Mouse (Mus musculus) lung, postnatal 0 days (tissue): ENCODE results near the gene Cd19. TPM values are rescaled to one million over a fixed set of nuclear protein-coding genes. Genes with fewer than 3 reads are reported as not detected.

Experiments
- ATAC-seq: fragments of 200-750 bp; cut with Nextera tagmentation; 2 replicates; pipeline ENCODE4 v1.8.0; 2017; ENCODE audit warnings: moderate library complexity
- DNase-seq: peaks from one replicate; pipeline ENCODE4 v3.0.0-alpha.2; 2016; ENCODE audit warnings: low spot score
- H3K27ac ChIP-seq: fragments of 300-500 bp; sonication (generic); 2 replicates; pipeline ENCODE4 v1.5.1; 2014; ENCODE audit warnings: antibody characterized with exemption, mild to moderate bottlenecking, low read length, mixed read lengths
- H3K27me3 ChIP-seq: fragments of 300-500 bp; sonication (generic); replicated peaks from 2 replicates; pipeline ENCODE4 v1.6.1; 2014; ENCODE audit warnings: low read length, mixed read lengths; ENCODE audit not compliant: insufficient read depth
- H3K36me3 ChIP-seq: fragments of 300-500 bp; sonication (generic); 2 replicates; pipeline ENCODE4 v1.6.1; 2014; ENCODE audit warnings: low read length, mixed read lengths; ENCODE audit not compliant: insufficient read depth
- H3K4me1 ChIP-seq: fragments of 300-500 bp; sonication (generic); 2 replicates; pipeline ENCODE4 v1.6.1; 2014; ENCODE audit warnings: antibody characterized with exemption, low read depth, low read length, mixed read lengths; ENCODE audit not compliant: insufficient read depth
- H3K4me2 ChIP-seq: fragments of 300-500 bp; sonication (generic); replicated peaks from 2 replicates; pipeline ENCODE4 v1.6.1; 2014; ENCODE audit warnings: low read depth, mild to moderate bottlenecking, low read length, moderate library complexity, mixed read lengths
- H3K4me3 ChIP-seq: fragments of 300-500 bp; sonication (generic); 2 replicates; pipeline ENCODE4 v1.5.1; 2014; ENCODE audit warnings: low read depth, low read length
- H3K9ac ChIP-seq: fragments of 300-500 bp; sonication (generic); replicated peaks from 2 replicates; pipeline ENCODE4 v1.6.1; 2014; ENCODE audit warnings: low read depth, mild to moderate bottlenecking
- H3K9me3 ChIP-seq: fragments of 300-500 bp; sonication (generic); 2 replicates; pipeline ENCODE4 v1.6.1; 2016; ENCODE audit warnings: low read length, mixed read lengths
- CTCF ChIP-seq: IDR thresholded peaks from 2 replicates; pipeline ENCODE4 v1.5.1; 2016; ENCODE audit warnings: antibody characterized with exemption, mild to moderate bottlenecking
- EP300 ChIP-seq: IDR thresholded peaks from 2 replicates; pipeline ENCODE4 v1.6.1; 2016; ENCODE audit warnings: antibody characterized with exemption, mild to moderate bottlenecking, control low read depth
- WGBS: fragments of 180-500 bp; shearing (Covaris S2); extraction: QIAGEN DNeasy Blood & Tissue Kit; methylation state at CpG from one replicate; pipeline ENCODE4 v1.1.7; 2014; 5-methylcytosine and 5-hydroxymethylcytosine counted together
- microRNA-seq: library from miRNA; unstranded; fragments of <30 nt; microRNA quantifications from one replicate; pipeline ENCODE4, GENCODE M21; 2016
- polyA plus RNA-seq: library from polyadenylated mRNA; unstranded; fragments of >200 nt; fragmentation: Nextera tagmentation; extraction: Ambion mirVana; gene quantifications from 2 replicates; pipeline ENCODE4 v1.2.1, GENCODE M21; 2015

The Cd19 gene
- polyA plus RNA-seq, 1 experiment from 2014 or later: 0.57 TPM

DNA sequence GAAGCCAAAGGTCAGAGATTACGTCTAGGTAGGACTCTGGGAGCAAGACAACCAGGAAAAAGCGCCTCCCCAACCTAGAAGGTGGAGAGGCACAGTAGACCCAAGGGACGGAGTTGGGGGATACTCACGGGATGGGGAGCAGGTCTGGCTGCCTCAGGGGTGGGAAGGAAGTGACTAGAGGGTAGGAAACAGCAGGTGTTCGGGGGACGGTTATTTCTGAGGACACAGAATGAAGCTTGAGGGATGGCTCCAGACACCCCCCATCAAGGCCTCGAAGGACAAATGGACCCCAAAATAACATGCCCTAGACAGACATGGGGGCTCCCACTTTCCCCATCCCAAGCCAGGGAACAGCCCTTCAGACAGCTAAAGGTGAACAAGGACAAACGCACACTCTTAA lies 46.3 kb downstream of the Cd19 start:
- Histone ChIP-seq H3K36me3 (peaks cover 17% of the 10 kb centered on the region; the same call in 1 of the 2 replicates), H3K9me3 (no peaks in the 10 kb centered on the region), H3K4me2 (no peak overlapping the region), H3K9ac (no peak overlapping the region), H3K27ac (no peak overlapping the region), H3K4me3 (no peak overlapping the region), H3K4me1 (no peaks in the 10 kb centered on the region), H3K27me3 (no peaks in the 10 kb centered on the region)
- no peak for ATAC-seq
- TF ChIP-seq EP300 (no peak), CTCF (no peak)
- WGBS: 81% methylated on average over 8 of the region's 8 CpGs
- no peak for DNase-seq

DNA sequence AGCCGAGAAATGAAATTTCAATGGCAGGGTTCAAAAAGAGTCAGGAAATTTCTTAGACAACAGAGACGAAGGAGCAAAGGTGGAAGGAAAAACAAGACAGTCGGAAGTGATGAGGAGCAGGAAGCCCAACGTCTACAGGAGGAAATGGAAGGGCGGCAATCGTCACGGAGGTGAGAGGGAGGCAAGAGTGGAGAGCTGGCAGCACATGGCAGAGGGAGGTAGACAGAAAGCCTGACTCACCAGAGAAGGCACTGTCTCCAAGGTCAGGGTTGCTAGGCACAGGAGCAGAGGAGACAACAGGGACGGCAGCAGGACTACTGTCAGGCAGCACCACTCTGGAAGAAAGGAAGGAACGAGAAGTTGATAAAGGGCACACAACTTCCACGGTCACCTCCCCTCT lies 47.1 kb downstream of the Cd19 start:
- Histone ChIP-seq H3K9me3 (no peaks in the 10 kb centered on the region), H3K4me3 (no peak overlapping the region), H3K27ac (no peak overlapping the region), H3K4me1 (no peaks in the 10 kb centered on the region), H3K36me3 (peaks cover 16% of the 10 kb centered on the region; the same call in 1 of the 2 replicates), H3K9ac (no peak overlapping the region), H3K27me3 (no peaks in the 10 kb centered on the region), H3K4me2 (no peak overlapping the region)
- no peak for TF ChIP-seq EP300
- no peak for TF ChIP-seq CTCF
- DNase-seq (no peak), ATAC-seq (no peak)
- WGBS: 81% methylated on average over 10 of the region's 10 CpGs

DNA sequence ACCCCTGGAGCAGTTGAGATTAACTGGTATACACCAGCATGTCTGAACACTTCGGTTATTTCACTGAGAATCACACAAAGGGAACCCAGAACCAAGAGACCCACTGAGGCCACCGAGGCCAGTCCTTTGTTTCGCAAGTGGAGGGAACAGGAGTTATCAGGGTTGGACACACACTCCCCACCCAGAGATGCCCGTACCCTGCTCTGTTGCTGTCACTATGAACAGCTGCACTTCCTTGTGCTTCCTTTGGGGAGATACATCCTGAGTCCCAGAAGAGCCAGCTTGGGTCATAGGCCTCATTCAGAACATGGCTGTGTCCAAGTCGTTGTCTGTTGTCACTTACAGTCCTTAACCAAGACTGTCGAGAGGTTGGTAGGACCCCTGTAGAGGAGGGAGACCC lies 51.7 kb downstream of the Cd19 start:
- DNase-seq: no peak
- no peaks in the 10 kb centered on the region for H3K9me3 ChIP-seq
- H3K27ac ChIP-seq: no peak overlapping the region
- no peak for ATAC-seq
- H3K27me3 ChIP-seq: no peaks in the 10 kb centered on the region
- no peaks in the 10 kb centered on the region for H3K4me1 ChIP-seq
- H3K4me3 ChIP-seq: no peak overlapping the region
- no peak for TF ChIP-seq CTCF
- TF ChIP-seq EP300: no peak
- no peak overlapping the region for H3K4me2 ChIP-seq
- no peak overlapping the region for H3K9ac ChIP-seq
- H3K36me3 ChIP-seq: no peaks in the 10 kb centered on the region
- 74% methylated on average over 6 of the region's 6 CpGs for WGBS

DNA sequence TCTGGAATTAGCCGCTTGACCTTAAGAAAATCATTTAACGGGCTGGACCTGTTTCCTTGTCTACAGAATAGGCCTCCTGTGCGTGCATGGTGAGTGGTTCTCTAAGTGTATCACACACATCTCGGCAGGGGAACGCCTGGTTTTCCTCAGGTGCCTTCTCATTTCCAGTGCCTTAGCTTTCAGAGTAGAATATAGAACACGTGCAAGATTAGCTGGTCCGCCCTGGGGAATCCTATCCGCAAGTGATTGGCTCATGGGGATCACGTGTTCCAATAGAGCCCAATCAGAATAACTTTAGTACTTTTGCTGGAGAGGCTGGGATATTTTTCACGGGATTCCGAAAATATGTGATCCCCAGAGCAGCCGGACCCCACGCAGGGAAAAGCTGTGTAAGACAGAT lies 55.6 kb downstream of the Cd19 start:
- Histone ChIP-seq H3K36me3 (no peaks in the 10 kb centered on the region), H3K4me3 (no peak overlapping the region), H3K4me1 (no peaks in the 10 kb centered on the region), H3K27me3 (no peaks in the 10 kb centered on the region), H3K9ac (no peak overlapping the region), H3K27ac (no peak overlapping the region), H3K9me3 (no peaks in the 10 kb centered on the region), H3K4me2 (no peak overlapping the region)
- TF ChIP-seq EP300 (no peak), CTCF (no peak)
- WGBS: 68% methylated on average over 13 of the region's 13 CpGs
- ATAC-seq (no peak), DNase-seq (peak; percentile 25)

Small RNA genes within 50 kb of the gene (microRNA-seq; reads per million reads assigned to microRNA genes)
- gene Mir7058: not detected

Other genes with a start within 250 kb of the Cd19 start
- gene Xpo6, start 214.4 kb downstream of the Cd19 start, polyA plus RNA-seq: 19.7 and 20.8 TPM in 2 replicates
- 5.5 and 5.7 TPM in 2 replicates for gene Sbk1, start 142.3 kb downstream of the Cd19 start, polyA plus RNA-seq
- gene Lat, start 45.3 kb downstream of the Cd19 start, polyA plus RNA-seq: 1.6 and 1.7 TPM in 2 replicates
- gene Spns1, start 37.4 kb downstream of the Cd19 start, polyA plus RNA-seq: 50.3 and 53.7 TPM in 2 replicates
- 1.5 and 2.0 TPM in 2 replicates for gene Nfatc2ip, start 18.2 kb downstream of the Cd19 start, polyA plus RNA-seq
- gene Rabep2, start 13.9 kb upstream of the Cd19 start, polyA plus RNA-seq: 27.3 and 28.3 TPM in 2 replicates
- gene Atp2a1, start 48.2 kb upstream of the Cd19 start, polyA plus RNA-seq: 0.14 and 0.29 TPM in 2 replicates
- 25.6 and 28.6 TPM in 2 replicates for gene Sh2b1, start 60.5 kb upstream of the Cd19 start, polyA plus RNA-seq
- gene Tufm, start 72.5 kb upstream of the Cd19 start, polyA plus RNA-seq: 47.3 and 49.7 TPM in 2 replicates
- 22.1 and 24.5 TPM in 2 replicates for gene Atxn2l, start 88.5 kb upstream of the Cd19 start, polyA plus RNA-seq
- gene Eif3c, start 151.5 kb upstream of the Cd19 start, polyA plus RNA-seq: 141 and 154 TPM in 2 replicates
- 3.9 and 4.1 TPM in 2 replicates for gene Apobr, start 170.1 kb upstream of the Cd19 start, polyA plus RNA-seq
- 33.0 and 38.3 TPM in 2 replicates for gene Cln3, start 170.9 kb upstream of the Cd19 start, polyA plus RNA-seq
- 0.31 TPM in 1 of 2 replicates, not detected in the other for gene Il27, start 180.1 kb upstream of the Cd19 start, polyA plus RNA-seq
- 266 and 308 TPM in 2 replicates for gene Nupr1, start 216.0 kb upstream of the Cd19 start, polyA plus RNA-seq
- gene Sgf29, start 234.4 kb upstream of the Cd19 start, polyA plus RNA-seq: 42.9 and 49.5 TPM in 2 replicates